Mouse (Mus musculus) hindbrain, embryonic 11.5 days (tissue): ENCODE results near the gene Uqcrc1. TPM values are rescaled to one million over a fixed set of nuclear protein-coding genes. Genes with fewer than 3 reads are reported as not detected.
A peak's percentile ranks its signal among the peaks of the same experiment; 100 is the strongest.

Experiments used
- ATAC-seq: fragments of 200-750 bp; cut with Nextera tagmentation; 2 replicates; pipeline ENCODE4 v1.8.0; 2017; ENCODE audit warnings: mild to moderate bottlenecking, moderate TSS enrichment, moderate library complexity; ENCODE audit not compliant: low FRiP score
- DNase-seq: peaks from one replicate; pipeline ENCODE4 v3.0.0-alpha.2; 2015; ENCODE audit warnings: low spot score
- H3K27ac ChIP-seq: fragments of 300-500 bp; sonication (generic); 2 replicates; pipeline ENCODE4 v1.5.1; 2014; ENCODE audit warnings: mild to moderate bottlenecking, low read depth, low read length
- H3K27me3 ChIP-seq: fragments of 300-500 bp; sonication (generic); 2 replicates; pipeline ENCODE4 v1.6.1; 2014; ENCODE audit warnings: mild to moderate bottlenecking, low read length, moderate library complexity, mixed read lengths; ENCODE audit not compliant: control insufficient read depth, insufficient read depth
- H3K36me3 ChIP-seq: fragments of 300-500 bp; sonication (generic); 2 replicates; pipeline ENCODE4 v1.6.1; 2014; ENCODE audit warnings: mild to moderate bottlenecking, low read length, moderate library complexity, mixed read lengths; ENCODE audit not compliant: control insufficient read depth, insufficient read depth
- H3K4me1 ChIP-seq: fragments of 300-500 bp; sonication (generic); replicated peaks from 2 replicates; pipeline ENCODE4 v1.6.1; 2014; ENCODE audit warnings: low read length, mixed read lengths; ENCODE audit not compliant: control insufficient read depth, insufficient read depth
- H3K4me2 ChIP-seq: fragments of 300-500 bp; sonication (generic); replicated peaks from 2 replicates; pipeline ENCODE4 v1.6.1; 2014; ENCODE audit warnings: mild to moderate bottlenecking, low read depth, low read length
- H3K4me3 ChIP-seq: fragments of 300-500 bp; sonication (generic); 2 replicates; pipeline ENCODE4 v1.5.1; 2014; ENCODE audit warnings: low read depth, low read length
- H3K9ac ChIP-seq: fragments of 300-500 bp; sonication (generic); 2 replicates; pipeline ENCODE4 v1.6.1; 2014; ENCODE audit warnings: low read depth, low read length
- H3K9me3 ChIP-seq: fragments of 300-500 bp; sonication (generic); 2 replicates; pipeline ENCODE4 v1.6.1; 2016; ENCODE audit warnings: low read length; ENCODE audit not compliant: control insufficient read depth
- WGBS: fragments of 180-500 bp; shearing (Covaris S2); extraction: QIAGEN DNeasy Blood & Tissue Kit; methylation state at CpG from one replicate; pipeline ENCODE4 v1.1.7; 2014; 5-methylcytosine and 5-hydroxymethylcytosine counted together
- microRNA counts: library from miRNA; unstranded; fragments of <30 nt; microRNA quantifications from one replicate; lab custom pipeline; 2015
- polyA plus RNA-seq: library from polyadenylated mRNA; unstranded; fragments of >200 nt; fragmentation: Nextera tagmentation; extraction: Ambion mirVana; gene quantifications from 2 replicates; pipeline ENCODE4 v1.2.1, GENCODE M21; 2014

Gene Uqcrc1
- polyA plus RNA-seq, 1 experiment from 2014 or later = 354 TPM

DNA sequence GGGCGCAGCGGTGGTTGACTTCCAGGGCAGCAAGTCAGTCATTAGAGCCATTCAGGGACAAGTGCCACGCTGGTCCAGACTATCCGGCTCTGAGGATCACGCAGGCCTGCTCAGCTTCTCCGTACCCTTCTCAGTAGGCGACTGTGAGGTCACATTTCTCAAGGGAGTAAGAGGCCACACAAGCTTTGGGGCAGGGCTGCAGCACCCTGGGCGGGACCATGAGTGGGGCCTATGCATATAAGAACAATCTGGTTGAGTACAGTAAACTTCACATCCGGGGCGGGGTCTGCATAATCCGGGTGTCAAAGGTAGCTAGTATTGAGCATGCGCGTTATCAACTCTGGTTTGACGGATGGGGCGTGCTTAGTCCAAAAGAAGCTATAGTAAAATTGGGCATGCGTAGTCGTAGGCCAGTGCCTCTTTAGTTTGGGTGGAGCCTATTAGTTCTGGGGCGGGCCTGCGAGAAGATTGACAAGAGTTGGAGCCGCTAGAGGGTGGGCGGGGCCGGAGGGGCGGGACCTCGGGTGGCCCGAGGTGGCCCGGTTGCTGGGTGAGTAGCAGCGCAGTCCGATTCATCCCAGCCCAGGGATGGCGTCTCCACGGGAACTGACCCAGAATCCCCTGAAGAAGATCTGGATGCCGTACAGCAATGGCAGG, 55.1 kb downstream of the Uqcrc1 start, which contains the start of gene Pfkfb4:
TSS of gene Pfkfb4 (plus strand) at position 351 of the 657 bp plus-strand sequence.
- Histone ChIP-seq H3K27ac (peak within 1 kb of the TSS; percentile 58), H3K27me3 (no peaks in the 10 kb centered on the region), H3K36me3 (no peaks in the 10 kb centered on the region), H3K4me3 (peak within 1 kb of the TSS; percentile 54), H3K4me1 (no peaks in the 10 kb centered on the region), H3K9me3 (no peaks in the 10 kb centered on the region), H3K4me2 (peak within 1 kb of the TSS; percentile 72), H3K9ac (peak within 1 kb of the TSS; percentile 50)
- WGBS = 2% methylated on average over 31 of the region's 31 CpGs
- DNase-seq (peak; percentile 97), ATAC-seq (peak; percentile 96)

DNA sequence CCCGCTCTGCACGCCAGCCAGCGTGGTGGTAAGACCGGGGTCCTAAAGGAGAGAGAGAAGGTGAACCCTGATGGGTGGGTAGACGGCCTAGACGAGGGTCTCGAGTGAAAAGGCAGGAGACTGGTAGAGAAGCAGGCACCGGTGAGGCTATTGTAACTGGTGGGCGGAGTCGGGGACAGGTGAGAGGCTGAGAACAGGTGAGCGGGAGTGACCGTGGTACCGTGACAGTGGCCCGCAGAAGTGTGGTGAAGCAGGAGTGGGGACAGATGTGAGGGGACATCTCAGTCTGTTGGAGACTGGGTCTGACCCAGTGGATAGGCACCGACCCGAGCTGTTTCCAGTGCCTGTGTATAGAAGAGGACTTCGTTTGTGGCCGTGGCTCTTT, 55.6 kb downstream of the Uqcrc1 start:
- Histone ChIP-seq H3K4me2 (peak overlapping the region; percentile 72), H3K4me3 (peak overlapping the region; percentile 54), H3K36me3 (no peaks in the 10 kb centered on the region), H3K9ac (peak overlapping the region; percentile 50), H3K27me3 (no peaks in the 10 kb centered on the region), H3K27ac (peak overlapping the region; percentile 38; the same call in 1 of the 2 replicates), H3K4me1 (no peaks in the 10 kb centered on the region), H3K9me3 (no peaks in the 10 kb centered on the region)
- ATAC-seq (peak; percentile 46; the same call in 1 of the 2 replicates), DNase-seq (no peak)
- 12% methylated on average over 18 of the region's 18 CpGs for WGBS

DNA sequence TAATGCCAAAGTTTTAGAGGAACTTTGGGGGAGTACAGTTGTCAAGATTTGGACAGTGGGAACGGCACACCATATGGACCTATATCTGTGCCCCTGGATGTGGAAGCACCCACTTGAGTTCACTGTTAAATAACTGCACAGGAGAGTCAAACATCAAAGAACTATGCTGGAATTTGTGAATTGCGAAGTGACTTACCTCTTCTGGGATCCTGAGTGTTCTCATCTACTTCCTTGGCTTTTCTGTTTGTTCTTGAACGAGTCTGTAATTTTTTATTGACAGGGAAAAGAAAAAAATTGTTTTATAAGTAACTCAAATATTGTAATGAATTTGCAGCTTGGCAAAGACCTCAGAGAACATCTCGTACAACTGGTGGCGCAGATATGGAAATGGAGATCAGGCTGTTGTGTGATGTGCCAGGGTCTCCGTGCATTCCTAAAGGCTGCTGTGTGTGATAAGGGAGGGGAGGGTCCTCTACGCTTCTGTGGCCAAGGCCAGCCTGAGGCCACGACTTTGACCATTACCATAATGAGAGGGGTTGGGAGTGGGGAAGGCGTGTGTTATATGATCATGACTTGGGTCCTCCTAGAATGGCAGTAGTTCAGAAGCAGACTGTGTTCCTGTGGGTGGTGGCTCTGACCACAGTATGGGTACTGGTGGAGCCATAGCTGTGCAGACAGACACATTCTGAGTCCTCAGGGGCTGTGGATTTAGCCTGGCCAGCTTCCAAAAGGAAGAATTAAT, 56.4 kb downstream of the Uqcrc1 start:
- no peak for DNase-seq
- 86% methylated on average over 9 of the region's 9 CpGs for WGBS
- H3K27ac ChIP-seq = no peak overlapping the region
- ATAC-seq = no peak
- no peaks in the 10 kb centered on the region for H3K9me3 ChIP-seq
- H3K36me3 ChIP-seq = no peaks in the 10 kb centered on the region
- no peaks in the 10 kb centered on the region for H3K4me1 ChIP-seq
- H3K9ac ChIP-seq = no peak overlapping the region
- peak overlapping the region; percentile 54; the same call in 1 of the 2 replicates for H3K4me3 ChIP-seq
- H3K4me2 ChIP-seq = peak overlapping the region; percentile 72; the same call in 1 of the 2 replicates
- H3K27me3 ChIP-seq = no peaks in the 10 kb centered on the region

DNA sequence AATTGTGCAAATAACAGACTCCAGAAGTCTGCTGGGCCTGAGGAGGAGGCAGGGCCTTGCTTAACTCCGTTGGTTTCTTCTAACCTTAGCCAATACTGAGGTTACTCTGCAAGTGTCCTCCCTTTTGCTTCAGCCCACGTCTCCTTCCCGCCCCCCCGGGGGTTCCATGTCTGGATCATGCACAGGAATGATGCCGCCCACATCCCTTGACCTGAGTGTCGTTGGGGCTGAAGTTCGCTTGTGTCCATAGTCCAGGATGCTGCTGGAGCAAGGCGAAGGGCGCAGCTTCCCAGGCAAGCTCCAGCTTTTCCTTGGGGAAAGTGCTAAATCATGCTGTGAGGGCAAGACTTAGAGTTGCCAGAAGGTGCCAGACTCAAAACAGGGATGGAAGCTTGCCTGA, 60.0 kb downstream of the Uqcrc1 start:
- no peaks in the 10 kb centered on the region for H3K9me3 ChIP-seq
- DNase-seq = no peak
- 74% methylated on average over 9 of the region's 9 CpGs for WGBS
- H3K4me1 ChIP-seq = no peaks in the 10 kb centered on the region
- H3K4me2 ChIP-seq = no peak overlapping the region
- no peak overlapping the region for H3K4me3 ChIP-seq
- H3K9ac ChIP-seq = no peak overlapping the region
- no peak for ATAC-seq
- no peak overlapping the region for H3K27ac ChIP-seq
- H3K36me3 ChIP-seq = no peaks in the 10 kb centered on the region; the same call in 1 of the 2 replicates
- no peaks in the 10 kb centered on the region for H3K27me3 ChIP-seq

DNA sequence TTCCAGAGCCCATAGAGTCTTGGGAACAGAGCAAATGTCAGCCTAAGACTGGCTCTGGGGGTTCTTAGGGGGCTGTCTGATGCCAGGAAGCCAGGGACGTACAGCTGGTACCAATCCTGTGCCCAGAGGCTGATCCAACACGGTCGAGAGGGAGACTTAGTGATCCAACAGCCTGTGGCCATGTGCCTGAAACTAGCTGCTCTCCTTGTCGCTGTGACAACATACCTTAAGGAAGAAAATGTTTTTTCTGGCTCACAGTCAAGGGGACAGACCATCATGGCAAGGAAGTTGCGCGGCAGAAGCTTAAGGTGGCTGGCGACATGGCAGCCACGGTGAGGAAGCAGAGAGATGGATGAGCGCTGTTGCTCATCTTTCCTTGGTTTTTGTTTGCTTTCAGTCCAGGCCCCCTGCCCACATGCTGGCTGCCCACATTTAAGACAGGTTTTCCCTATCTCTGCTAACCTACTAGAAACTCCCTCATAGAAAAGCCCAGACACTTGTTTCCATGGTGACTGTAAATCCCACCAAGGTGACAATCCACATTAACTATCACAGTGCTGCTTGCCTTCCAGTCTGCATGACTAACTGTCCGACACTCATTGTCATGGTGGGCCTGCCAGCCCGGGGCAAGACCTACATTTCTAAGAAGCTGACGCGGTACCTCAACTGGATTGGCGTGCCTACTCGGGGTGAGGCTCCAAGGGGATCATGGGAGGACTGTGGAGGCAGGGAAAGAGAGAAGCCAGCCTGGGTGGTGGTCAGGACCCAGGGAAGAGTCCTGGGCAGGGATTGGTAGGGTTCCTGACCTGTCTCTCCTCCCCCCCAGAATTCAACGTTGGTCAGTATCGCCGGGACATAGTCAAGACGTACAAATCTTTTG, 62.1 kb downstream of the Uqcrc1 start:
- H3K27ac ChIP-seq = no peak overlapping the region
- H3K4me2 ChIP-seq = no peak overlapping the region
- no peak overlapping the region for H3K4me3 ChIP-seq
- WGBS = 91% methylated on average over 19 of the region's 19 CpGs
- no peak for ATAC-seq
- H3K27me3 ChIP-seq = no peaks in the 10 kb centered on the region
- no peaks in the 10 kb centered on the region for H3K9me3 ChIP-seq
- no peaks in the 10 kb centered on the region for H3K4me1 ChIP-seq
- no peaks in the 10 kb centered on the region; the same call in 1 of the 2 replicates for H3K36me3 ChIP-seq
- DNase-seq = no peak
- H3K9ac ChIP-seq = no peak overlapping the region

DNA sequence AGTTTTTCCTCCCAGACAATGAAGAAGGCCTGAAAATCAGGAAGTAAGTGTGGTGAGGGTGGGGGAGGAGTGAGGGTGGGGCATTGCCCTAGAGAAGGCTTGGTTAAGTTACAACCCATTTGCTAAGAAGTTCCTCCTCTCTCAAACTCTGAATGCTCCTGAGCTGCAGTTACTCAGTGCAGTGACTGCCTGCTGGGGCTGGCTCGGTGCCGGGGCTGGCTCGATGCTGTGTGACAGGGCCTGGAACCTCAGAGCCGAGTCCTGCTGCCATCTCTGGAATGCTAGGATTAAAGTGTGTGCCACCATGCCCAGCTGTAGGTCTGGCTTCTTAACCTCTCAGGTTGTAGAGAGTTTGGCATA, 62.7 kb downstream of the Uqcrc1 start:
- ATAC-seq (no peak), DNase-seq (no peak)
- Histone ChIP-seq H3K4me2 (no peak overlapping the region), H3K9ac (no peak overlapping the region), H3K27me3 (no peaks in the 10 kb centered on the region), H3K4me1 (no peaks in the 10 kb centered on the region), H3K36me3 (no peaks in the 10 kb centered on the region; the same call in 1 of the 2 replicates), H3K4me3 (no peak overlapping the region), H3K27ac (no peak overlapping the region), H3K9me3 (no peaks in the 10 kb centered on the region)
- WGBS = 83% methylated on average over 4 of the region's 4 CpGs

MicroRNAs encoded within 50 kb of the gene (microRNA counts, 519-probe panel; counts per million panel counts)
- not detected for microRNA mmu-miR-711 (lab: Ali Mortazavi, UCI)

Other genes with a start within 250 kb of the Uqcrc1 start
- 45.0 and 52.0 TPM in 2 replicates for gene Prkar2a, start 247.3 kb upstream of the Uqcrc1 start, polyA plus RNA-seq
- 122 and 136 TPM in 2 replicates for gene Ip6k2, start 152.8 kb upstream of the Uqcrc1 start, polyA plus RNA-seq
- 10.5 and 13.0 TPM in 2 replicates for gene Nckipsd, start 128.3 kb upstream of the Uqcrc1 start, polyA plus RNA-seq
- gene Celsr3, start 110.3 kb upstream of the Uqcrc1 start, polyA plus RNA-seq = 10.1 and 16.8 TPM in 2 replicates
- gene Slc26a6, start 83.3 kb upstream of the Uqcrc1 start, polyA plus RNA-seq = 9.8 and 13.7 TPM in 2 replicates
- gene Tmem89, start 22.0 kb upstream of the Uqcrc1 start, polyA plus RNA-seq = 0.22 and 0.60 TPM in 2 replicates
- gene Col7a1, start 17.0 kb downstream of the Uqcrc1 start, polyA plus RNA-seq = 1.2 and 2.6 TPM in 2 replicates
- gene Ucn2, start 49.4 kb downstream of the Uqcrc1 start, polyA plus RNA-seq = not detected in 2 replicates
- 10.9 and 12.8 TPM in 2 replicates for gene Pfkfb4, start 55.1 kb downstream of the Uqcrc1 start, polyA plus RNA-seq
- gene Shisa5, start 101.9 kb downstream of the Uqcrc1 start, polyA plus RNA-seq = 33.4 and 34.1 TPM in 2 replicates
- gene Trex1, start 123.1 kb downstream of the Uqcrc1 start, polyA plus RNA-seq = 7.5 and 9.7 TPM in 2 replicates
- gene Atrip, start 137.5 kb downstream of the Uqcrc1 start, polyA plus RNA-seq = 26.0 TPM in 2 replicates
- gene Ccdc51, start 145.9 kb downstream of the Uqcrc1 start, polyA plus RNA-seq = 11.0 and 12.3 TPM in 2 replicates
- gene Tma7, start 146.0 kb downstream of the Uqcrc1 start, polyA plus RNA-seq = 756 and 774 TPM in 2 replicates
- 16.9 and 18.2 TPM in 2 replicates for gene Plxnb1, start 158.8 kb downstream of the Uqcrc1 start, polyA plus RNA-seq
- not detected in 2 replicates for gene Fbxw21, start 225.4 kb downstream of the Uqcrc1 start, polyA plus RNA-seq